Mouse (Mus musculus): ENCODE results near the gene Nhs.
"Not testable (repeated sequence)": the region's sequence is repeated elsewhere in the genome, so short reads cannot be mapped to it uniquely, and the experiment has no call there.

DNA sequence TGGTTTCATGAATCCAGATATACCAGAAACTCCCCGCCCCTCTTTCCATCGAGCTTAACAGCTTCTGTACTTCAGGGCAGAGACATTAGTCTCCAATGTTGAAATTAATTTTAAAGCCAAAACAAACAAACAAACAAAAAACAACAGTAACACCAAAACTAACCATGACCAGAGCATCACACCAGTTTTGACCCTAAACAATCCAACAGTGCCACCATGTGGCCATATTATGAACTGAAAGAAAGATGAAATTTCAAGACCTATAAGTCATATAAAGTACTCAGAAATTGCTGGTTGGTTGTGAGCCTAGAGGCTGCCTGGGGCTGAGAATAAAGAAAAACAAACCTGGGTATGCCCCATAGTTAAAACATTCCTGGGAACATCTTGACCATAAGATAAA is 333.3 kb downstream of the Nhs start:
- TF ChIP-seq CTCF (IDR thresholded peaks at IDR 0.05; ENCODE audit: low read depth, low read length); POLR2AphosphoS5 (IDR thresholded peaks at IDR 0.05; ENCODE audit: insufficient replicate concordance, low read depth, low read length); GATA1 (IDR thresholded peaks at IDR 0.05; ENCODE audit: borderline replicate concordance, low read length); TAL1 (conservative IDR thresholded peaks at IDR 0.05; ENCODE audit: low read depth, low read length); GATA2 (IDR thresholded peaks at IDR 0.05; ENCODE audit: borderline replicate concordance, low read depth, low read length): not testable (repeated sequence)

Data from G1E (cell line).